Mouse (Mus musculus): ENCODE measurements around the gene Fam114a1. TPM values are rescaled to one million over a fixed set of nuclear protein-coding genes. Genes with fewer than 3 reads are reported as not detected.

The Fam114a1 gene
- polyA plus RNA-seq, 1 experiment = 51.6 TPM

DNA sequence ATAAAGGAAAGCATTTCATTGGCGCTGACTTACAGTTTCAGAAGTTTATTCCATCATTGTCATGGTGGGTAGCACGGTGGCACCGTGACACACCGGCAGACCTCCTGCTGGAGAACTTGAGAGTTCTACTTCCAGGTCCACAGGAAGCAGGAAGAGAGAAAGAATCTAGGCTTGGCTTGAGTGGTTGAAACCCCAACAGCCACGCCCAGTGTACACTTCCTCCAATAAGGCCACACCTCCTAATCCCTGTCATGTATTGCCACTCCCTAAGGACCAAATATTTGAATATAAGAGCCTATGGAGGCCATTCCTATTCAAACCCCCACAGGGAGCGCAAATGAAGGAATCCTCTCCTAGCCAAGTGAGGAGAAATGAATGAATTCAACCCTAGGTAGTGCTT is 87.7 kb downstream of the Fam114a1 start:
- DNase-seq (ENCODE audit: low read depth) = no peak

DNA sequence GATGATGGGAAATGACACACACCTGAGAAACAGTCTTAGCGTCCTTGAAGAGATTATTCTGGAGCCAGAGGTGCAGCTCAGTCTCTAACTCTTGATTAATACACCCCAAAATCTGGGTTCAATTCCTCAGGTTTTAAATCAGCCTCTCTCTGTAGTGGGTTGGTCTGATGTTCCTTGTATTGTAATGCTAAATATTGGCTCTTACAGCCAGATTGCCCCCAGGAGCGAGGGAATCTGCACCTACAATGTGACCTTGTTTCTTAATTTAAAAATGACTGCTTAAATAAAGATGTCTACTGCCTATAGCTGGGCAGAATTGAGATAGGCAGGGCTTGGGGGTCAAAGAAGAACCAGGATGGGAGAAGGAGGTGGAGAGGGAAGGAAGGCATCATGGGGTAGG is 89.9 kb downstream of the Fam114a1 start:
- DNase-seq (ENCODE audit: low read depth) = no peak

DNA sequence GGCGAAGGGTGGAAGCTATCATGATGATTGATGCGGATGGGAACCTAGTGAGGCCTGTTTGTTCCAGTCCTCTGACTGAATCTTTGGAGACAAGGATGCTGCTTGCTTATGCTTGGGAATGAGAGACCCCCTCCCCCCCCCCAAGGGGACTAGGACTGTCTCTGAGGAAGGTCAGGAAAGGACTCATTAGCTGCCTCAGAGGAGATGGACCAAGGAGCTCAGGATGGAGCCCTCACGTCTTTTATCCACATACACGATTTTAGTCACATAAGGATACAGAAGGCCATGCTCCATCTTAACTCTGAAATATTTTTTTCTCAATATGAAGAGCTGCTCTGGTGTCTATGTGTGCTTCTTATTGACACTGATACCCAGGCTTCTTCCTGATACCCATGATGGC is 92.4 kb downstream of the Fam114a1 start:
- DNase-seq (ENCODE audit: low read depth) = no peak

DNA sequence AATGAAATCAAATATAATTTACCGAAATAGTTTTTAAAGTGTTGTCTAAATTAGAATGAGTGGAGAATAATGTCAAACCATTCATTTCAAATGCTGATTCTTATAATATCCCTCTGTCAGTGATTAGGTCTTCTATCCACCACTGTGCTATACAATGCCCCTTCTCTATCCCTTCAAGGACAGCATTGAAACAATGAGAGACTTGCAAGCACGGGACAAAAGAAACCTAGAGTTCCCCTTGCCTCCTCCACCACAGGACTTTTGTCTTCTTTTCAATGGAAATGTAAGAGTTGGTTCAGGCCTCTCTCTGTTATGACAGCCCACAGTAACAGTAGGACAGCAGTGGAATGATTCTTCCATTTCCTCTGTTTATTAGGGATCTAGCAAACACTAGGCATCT is 93.4 kb downstream of the Fam114a1 start:
- no peak for DNase-seq (ENCODE audit: low read depth)

DNA sequence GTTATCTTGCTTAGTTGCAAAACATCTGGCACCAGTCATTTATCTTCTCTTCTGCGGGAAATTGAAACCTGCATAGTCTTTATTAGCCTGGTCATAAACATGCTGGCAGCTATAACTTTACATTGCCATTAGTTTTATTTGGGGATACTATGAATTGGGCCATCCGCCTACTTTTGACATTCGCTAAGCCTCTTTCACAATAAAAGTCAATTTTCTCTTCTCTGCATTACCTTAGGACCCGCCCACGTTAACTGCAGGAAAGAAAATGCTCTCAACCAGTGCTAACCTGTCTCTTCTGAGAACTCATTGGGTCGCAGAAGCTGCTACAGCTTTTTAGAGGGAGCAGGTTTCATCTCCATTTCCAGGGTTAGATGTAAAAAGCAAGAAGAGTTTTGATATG is 98.3 kb downstream of the Fam114a1 start:
- DNase-seq (ENCODE audit: low read depth) = peak; percentile 83

DNA sequence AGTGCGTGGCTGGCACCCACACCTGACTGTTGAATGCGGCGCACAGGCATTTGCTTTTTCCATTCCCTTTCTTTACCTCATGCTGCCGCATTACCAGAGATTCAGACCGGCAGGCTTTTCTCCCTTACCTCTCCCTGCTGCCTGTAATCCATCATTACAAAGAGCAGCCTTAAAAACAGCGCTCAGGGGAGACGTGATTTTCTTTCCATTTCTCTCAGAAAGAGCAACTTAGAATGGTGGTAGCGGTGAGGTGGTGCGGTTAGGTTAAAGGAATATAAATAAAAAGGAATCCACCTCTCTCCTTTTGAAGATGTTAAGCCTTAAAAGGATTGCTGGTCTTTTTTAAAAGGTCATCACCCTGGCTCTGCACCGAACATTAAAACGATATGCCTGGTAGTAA is 100.0 kb downstream of the Fam114a1 start:
- DNase-seq (ENCODE audit: low read depth) = no peak

DNA sequence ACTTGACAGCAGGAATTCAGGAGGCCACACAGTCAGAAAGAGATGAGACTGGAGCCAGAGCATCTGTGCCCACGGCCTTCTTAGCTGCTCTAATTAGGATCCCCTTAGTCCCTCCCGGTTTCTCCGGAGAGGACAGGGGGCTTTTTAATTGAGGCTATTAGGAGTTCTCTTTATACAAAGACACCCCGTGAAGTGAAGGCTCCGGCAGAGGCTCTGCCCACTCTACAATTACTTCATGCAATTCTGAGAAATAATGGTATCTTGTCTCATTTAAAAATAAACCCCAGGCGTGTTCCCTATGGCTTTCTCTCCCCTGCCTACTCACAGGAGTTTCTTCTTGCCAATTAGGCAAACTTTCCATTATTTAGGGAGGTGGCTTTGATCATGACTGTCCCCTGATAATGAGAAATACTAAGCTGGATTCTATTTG is 101.8 kb downstream of the Fam114a1 start:
- no peak for DNase-seq (ENCODE audit: low read depth)

DNA sequence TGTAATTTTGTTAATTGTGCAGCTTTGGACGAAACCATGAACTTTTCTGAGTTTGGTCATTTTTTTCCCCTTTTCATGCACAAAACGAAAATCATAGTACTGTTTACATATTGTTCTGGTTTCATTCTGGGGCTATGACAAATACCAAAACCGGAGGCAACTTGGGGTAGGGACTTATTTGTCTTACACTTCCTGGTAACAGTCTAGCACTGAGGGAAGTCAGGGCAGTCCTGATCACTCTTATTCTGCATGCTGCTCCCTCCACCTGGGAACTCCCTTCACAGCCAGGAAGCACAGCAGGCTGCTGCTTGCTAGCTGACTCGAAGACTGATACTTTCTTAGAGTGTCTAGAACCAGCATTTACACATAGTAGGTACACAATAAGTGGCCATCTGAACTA is 103.4 kb downstream of the Fam114a1 start:
- no peak for DNase-seq (ENCODE audit: low read depth)

DNA sequence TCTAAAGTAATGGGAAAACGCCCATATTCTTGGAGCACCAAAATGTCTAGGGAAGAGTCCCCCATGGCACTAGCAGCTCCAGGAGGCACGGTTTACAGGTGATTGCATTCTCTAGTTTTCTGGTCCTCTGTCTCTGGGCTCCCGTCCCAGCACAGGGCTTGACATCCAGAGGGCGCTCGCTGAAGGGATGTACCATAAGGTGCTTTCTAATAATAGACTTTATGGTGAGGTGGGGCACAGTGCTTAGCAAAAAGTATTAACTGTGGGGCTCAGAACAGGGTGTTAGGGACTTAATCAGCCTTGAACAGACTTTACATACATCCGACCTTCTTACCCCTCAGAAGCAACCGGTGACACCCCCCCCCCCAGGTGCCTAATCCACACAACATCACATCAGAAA is 104.8 kb downstream of the Fam114a1 start:
- no peak for DNase-seq (ENCODE audit: low read depth)

DNA sequence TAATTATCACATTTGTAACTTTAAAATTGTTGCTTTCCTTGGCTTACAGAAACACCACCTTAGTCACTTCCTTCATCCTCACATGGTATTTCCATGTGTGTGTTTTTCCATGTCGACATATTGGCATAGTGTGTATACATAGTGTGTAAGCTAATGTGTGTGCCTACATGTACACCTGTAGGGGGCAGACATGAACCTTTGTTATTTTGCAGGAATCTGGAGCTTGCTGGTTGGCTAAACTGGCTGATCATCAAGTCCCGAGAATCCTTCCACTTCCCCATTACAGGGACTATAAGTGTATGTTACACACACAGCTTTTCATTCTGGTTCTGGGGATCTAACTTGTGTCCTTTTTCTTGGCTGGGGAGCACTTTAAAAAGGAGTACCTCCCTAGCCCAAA is 106.2 kb downstream of the Fam114a1 start:
- no peak for DNase-seq (ENCODE audit: low read depth)

DNA sequence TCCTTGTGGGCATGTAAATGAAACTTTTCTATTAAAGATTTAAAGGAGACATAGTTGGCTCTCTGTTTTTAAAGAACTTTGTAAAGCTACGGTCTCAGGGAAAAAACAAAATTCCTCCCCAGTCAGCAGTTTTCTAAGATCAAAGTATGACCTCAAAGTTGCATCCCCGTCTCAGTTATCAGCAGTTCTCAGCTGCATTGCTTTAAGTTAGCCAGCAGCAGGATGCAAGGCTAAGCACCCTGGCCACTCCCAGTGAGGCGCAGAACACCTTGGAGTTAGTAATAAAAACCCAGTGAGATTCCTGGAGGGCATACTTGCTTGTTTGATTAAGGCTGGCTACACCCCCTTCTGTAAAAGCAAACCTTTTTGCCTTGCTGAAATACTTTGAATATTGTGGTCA is 106.9 kb downstream of the Fam114a1 start:
- no peak for DNase-seq (ENCODE audit: low read depth)

DNA sequence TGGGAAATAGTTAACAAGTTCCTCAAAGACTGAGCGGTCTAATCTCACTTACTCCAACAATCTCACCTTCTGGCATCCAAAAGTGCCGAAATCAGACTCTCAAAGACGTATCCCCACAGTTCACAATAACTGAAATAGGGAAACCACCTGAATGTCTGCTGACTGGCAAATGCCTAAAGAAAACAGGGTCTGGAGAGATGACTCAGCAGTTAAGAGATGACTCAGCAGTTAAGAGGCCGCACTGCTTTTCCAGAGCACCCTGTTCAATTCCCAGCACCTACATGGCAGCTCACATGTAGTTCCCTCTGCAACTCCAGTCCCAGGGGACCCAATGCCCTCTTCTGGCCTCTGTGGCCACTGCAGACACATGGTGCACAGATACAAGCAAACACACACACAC is 108.2 kb downstream of the Fam114a1 start:
- DNase-seq (ENCODE audit: low read depth) = no peak

DNA sequence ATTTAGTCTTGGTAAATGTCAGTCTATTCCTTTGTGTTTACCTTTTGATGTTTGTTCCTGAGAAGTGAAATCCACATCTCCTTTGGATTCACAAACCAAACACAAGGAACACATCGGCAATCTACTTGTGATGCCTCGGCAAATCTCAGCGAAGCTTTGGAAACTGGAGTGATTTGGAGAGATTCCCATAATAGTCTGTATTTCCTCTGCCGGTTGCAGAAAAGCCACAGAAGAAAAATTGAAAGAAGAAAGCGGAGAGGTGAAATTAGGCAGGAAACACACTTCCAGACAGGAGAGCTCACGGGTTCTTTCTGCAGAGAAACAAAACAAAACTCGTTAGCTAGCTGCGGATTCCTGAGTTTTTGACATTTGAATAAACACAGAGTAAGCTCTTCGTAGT is 110.0 kb downstream of the Fam114a1 start:
- DNase-seq (ENCODE audit: low read depth) = no peak

DNA sequence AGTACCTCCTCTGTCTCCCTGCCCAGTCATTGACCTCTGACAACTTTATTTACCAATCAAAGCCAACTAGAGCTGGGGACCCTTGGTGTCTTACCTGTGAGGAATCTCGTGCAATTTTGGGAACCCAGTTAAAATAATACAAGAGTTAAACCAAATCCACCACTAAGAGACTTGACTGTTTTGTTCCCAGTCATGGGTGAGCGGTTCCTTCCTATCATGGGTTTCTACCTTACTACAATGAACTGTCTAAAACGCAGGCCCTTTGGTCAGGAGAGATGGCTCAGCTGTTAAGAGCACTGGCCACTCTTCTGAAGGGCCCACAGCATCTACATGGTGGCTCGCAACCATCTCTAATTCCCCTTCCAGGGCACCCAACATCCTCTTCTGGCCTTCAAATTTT is 112.0 kb downstream of the Fam114a1 start:
- no peak for DNase-seq (ENCODE audit: low read depth)

DNA sequence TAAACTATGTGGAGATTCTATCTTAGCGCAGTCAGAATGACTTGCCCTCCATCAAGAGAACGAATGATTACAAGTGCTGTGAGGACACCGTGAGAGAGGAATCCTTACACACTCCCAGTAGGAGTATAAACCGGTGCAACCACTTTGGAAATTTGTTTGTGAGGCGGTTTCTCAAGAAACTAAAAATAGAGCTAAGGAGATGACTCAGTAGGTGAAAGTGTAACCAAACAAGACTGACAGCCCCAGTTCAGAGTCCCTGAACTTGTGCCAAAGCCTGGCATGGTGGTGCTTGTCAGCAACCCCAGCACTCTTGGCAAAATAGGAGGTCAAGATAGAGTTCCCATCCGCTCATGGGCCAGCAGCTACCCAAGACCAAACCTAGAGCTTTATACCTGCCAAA is 116.7 kb downstream of the Fam114a1 start:
- peak; percentile 98 for DNase-seq (ENCODE audit: low read depth)

DNA sequence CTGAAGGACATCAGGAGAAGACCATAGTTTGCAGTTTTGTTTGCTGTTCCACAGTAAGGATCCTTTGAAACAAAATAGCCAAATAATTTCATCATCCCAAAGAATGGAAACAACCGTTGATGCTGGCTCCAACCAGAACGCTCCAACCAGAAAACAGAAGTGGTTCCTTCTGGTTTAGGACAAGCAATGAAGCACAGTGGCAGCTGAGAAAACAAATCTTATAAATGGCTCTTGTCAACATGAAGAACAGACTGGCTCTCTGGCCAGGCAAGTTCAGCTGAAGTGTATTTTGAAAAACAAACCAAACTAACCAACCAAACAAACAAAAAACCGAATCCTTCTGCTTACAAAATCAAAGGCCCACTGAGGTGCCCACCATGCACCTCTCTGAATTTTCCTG is 119.8 kb downstream of the Fam114a1 start:
- DNase-seq (ENCODE audit: low read depth) = no peak

DNA sequence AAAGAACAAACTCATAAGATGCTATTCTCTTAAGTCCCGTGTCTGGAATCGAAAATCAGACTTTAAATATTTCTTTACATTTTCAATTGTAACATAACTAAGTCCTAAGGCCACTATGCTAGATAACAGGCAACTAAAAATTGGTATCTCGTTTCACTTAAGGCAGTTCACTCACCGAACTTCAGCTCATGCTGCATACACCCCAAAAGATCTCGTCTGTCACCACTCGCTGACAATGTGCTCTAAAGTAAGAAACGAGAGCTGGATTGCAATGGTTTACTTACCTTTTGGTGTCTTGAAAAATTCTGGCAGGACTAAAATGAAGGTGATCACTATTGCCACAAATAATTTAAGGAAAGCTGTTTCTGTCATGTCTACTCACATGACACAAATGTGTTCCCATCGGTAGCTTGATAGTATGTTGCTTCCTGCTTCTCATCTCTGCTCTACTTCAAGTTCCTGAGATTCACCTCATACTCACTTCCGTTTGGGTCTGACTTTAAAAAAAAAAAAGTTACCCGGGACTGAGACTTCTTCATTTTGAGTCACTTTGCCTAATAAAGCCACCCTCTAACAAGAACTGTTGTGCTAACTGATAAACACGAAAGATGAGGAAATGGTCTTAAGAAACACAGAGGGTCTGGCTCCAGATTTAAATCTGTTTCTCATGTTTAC is 121.5 kb downstream of the Fam114a1 start:
- DNase-seq (ENCODE audit: low read depth) = no peak

Other genes with a start within 250 kb of the Fam114a1 start
- gene Klf3, start 166.7 kb upstream of the Fam114a1 start, polyA plus RNA-seq (2012; rRNA removed) = 54.7 and 77.5 TPM in 2 replicates
- gene Tlr1, start 36.5 kb upstream of the Fam114a1 start, polyA plus RNA-seq (2012; rRNA removed) = 1.9 and 2.3 TPM in 2 replicates
- 0.97 and 1.1 TPM in 2 replicates for gene Tlr6, start 10.0 kb upstream of the Fam114a1 start, polyA plus RNA-seq (2012; rRNA removed)
- gene Tmem156, start 122.1 kb downstream of the Fam114a1 start, polyA plus RNA-seq (2012; rRNA removed) = 0.22 and 0.30 TPM in 2 replicates
- gene Klhl5, start 137.5 kb downstream of the Fam114a1 start, polyA plus RNA-seq (2012; rRNA removed) = 45.3 and 60.6 TPM in 2 replicates
- gene Wdr19, start 229.6 kb downstream of the Fam114a1 start, polyA plus RNA-seq (2012; rRNA removed) = 5.8 and 8.4 TPM in 2 replicates